Mouse (Mus musculus) thymus, postnatal 14 days (tissue): ENCODE measurements around the gene Gm3618.
A peak's percentile ranks its signal among the peaks of the same experiment; 100 is the strongest.
"Not testable (repeated sequence)": the region's sequence is repeated elsewhere in the genome, so short reads cannot be mapped to it uniquely, and the experiment has no call there.

ENCODE experiments used
- DNase-seq: peaks from one replicate; pipeline ENCODE4 v3.0.0; 2021

Gm3618 gene

GRCm38 (mm10) chr14:6343578-6343977 is at the start of gene Gm3618:
Gene Gm3618, minus strand, starts transcription at chr14:6343678.
- DNase-seq, result not testable (repeated sequence)

- not testable (repeated sequence) for DNase-seq
These were observed 46.7 kb upstream of the Gm3618 start, which contains the start of gene Gm16440 for GRCm38 (mm10) chr14:6390219-6390618. Gene Gm16440, minus strand, starts transcription at chr14:6390319.

GRCm38 (mm10) chr14:6304743-6305142 is 38.7 kb downstream of the Gm3618 start, which contains the start of gene Gm21103:
Gene Gm21103, minus strand, starts transcription at chr14:6304843.
- DNase-seq, result not testable (repeated sequence)

- peak; percentile 9 for DNase-seq
These were observed 56.4 kb downstream of the Gm3618 start, which contains the start of gene Gm3411 for GRCm38 (mm10) chr14:6286931-6287715. Gene Gm3411, minus strand, starts transcription at chr14:6287250.
